In the genomic region with DNA sequence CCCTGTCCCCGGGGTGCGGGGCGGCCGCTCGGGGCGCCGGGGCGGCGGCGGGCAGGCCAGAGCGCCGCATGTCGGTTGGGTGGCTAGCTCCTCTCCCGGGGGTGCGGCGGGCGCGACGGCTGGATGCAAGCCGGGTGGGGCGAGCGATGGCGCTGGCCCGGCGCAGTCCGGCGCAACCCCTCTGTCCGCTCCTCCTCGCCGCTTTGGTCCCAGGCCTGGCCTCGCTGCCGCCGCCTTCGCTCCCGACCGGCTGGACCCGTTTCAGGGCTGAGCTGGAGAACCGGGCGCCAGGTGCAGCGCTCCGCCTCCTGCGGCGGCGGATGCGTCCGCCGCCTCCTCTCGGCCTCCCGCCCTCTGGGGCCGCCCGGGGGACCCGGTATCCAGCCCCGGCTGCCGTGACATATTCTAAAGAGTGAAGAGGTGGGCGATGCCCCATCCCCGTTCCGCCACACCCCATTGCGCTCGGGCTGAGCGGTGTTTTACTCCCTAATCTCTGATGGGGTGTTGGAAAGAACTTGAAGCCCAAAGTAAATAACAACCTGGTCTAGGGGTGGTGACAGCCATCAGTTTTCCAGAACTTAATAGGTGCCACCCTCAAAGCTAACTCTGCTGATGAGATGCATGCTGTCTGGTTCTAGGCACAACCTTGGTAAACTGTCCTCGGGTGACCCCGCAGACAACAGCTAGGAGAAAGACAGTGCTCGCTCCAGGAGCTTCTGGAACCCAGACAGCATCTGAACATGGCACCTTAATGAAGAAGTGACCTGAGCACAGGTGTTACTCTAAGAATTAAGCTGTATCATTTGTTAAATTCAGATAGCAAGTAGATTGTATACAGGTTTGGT, we compare ENCODE assay signal across 8 mouse cellular contexts. TPM values are rescaled to one million over a fixed set of nuclear protein-coding genes. Genes with fewer than 3 reads are reported as not detected.
DNase-seq lines count a peak whose midpoint lies in the region; ATAC-seq lines count a peak whose summit lies in the region.

A gene (minus strand): TSS at position 407 of the 845 bp plus-strand sequence.

- WGBS in embryonic facial prominence, embryonic 13.5 days, result 5% methylated on average over 21 of the region's 63 CpGs
- 3% methylated on average over 56 of the region's 63 CpGs for WGBS in heart, embryonic 10.5 days
- 1% methylated on average over 57 of the region's 63 CpGs for WGBS in midbrain, embryonic 16.5 days

- H3K4me2 ChIP-seq in embryonic facial prominence, embryonic 13.5 days, result peak within 1 kb of the TSS; percentile 99
- H3K4me2 ChIP-seq in midbrain, embryonic 16.5 days (ENCODE audit: low read length), result peak within 1 kb of the TSS; percentile 79

- H3K9ac ChIP-seq in embryonic facial prominence, embryonic 13.5 days, result peak within 1 kb of the TSS; percentile 74
- peak within 1 kb of the TSS; percentile 98 for H3K9ac ChIP-seq in midbrain, embryonic 16.5 days (ENCODE audit: low read depth, low read length)

- no peaks in the 10 kb centered on the region for H3K4me1 ChIP-seq in embryonic facial prominence, embryonic 13.5 days
- H3K4me1 ChIP-seq in heart, embryonic 10.5 days, result no peaks in the 10 kb centered on the region
- H3K4me1 ChIP-seq in midbrain, embryonic 16.5 days (ENCODE audit: control insufficient read depth, insufficient read depth, low read length), result peaks cover 21% of the 10 kb centered on the region

- peak in 1 of 2 experiments; percentile 55 for DNase-seq in layer of hippocampus, adult 18-20 months (ENCODE audit: low spot score in 2 of 2)
- DNase-seq in layer of hippocampus, adult 11-12 months (ENCODE audit: low spot score), result no peak
- DNase-seq in heart, embryonic 10.5 days (ENCODE audit: low spot score), result no peak
- peak; percentile 39 for DNase-seq in kidney, adult 9 months
- peak; percentile 19 for DNase-seq in liver
- DNase-seq in spleen, postnatal 10 days (ENCODE audit: low spot score in 2 of 2), result peak; percentile 44 to 45

- no peaks in the 10 kb centered on the region for H3K9me3 ChIP-seq in embryonic facial prominence, embryonic 13.5 days
- no peaks in the 10 kb centered on the region for H3K9me3 ChIP-seq in heart, embryonic 10.5 days
- no peaks in the 10 kb centered on the region for H3K9me3 ChIP-seq in midbrain, embryonic 16.5 days (replicated peaks; ENCODE audit: control insufficient read depth, low read length, poor library complexity, severe bottlenecking)

- H3K4me3 ChIP-seq in embryonic facial prominence, embryonic 13.5 days, result peak within 1 kb of the TSS; percentile 73
- peak within 1 kb of the TSS; percentile 85 for H3K4me3 ChIP-seq in heart, embryonic 10.5 days
- H3K4me3 ChIP-seq in midbrain, embryonic 16.5 days (ENCODE audit: low read depth, low read length), result peak within 1 kb of the TSS; percentile 89

- no peaks in the 10 kb centered on the region for H3K36me3 ChIP-seq in embryonic facial prominence, embryonic 13.5 days
- H3K36me3 ChIP-seq in heart, embryonic 10.5 days, result no peaks in the 10 kb centered on the region
- no peaks in the 10 kb centered on the region for H3K36me3 ChIP-seq in midbrain, embryonic 16.5 days (ENCODE audit: control insufficient read depth, insufficient read depth, low read length)

- peaks cover 41% of the 10 kb centered on the region for H3K27me3 ChIP-seq in embryonic facial prominence, embryonic 13.5 days
- H3K27me3 ChIP-seq in heart, embryonic 10.5 days (ENCODE audit: insufficient read depth, poor library complexity, severe bottlenecking), result peaks cover 25% of the 10 kb centered on the region
- H3K27me3 ChIP-seq in midbrain, embryonic 16.5 days (ENCODE audit: control insufficient read depth, insufficient read depth, low read depth, low read length), result no peaks in the 10 kb centered on the region

- peak; percentile 59 for ATAC-seq in embryonic facial prominence, embryonic 13.5 days (ENCODE audit: insufficient number of reproducible peaks, insufficient read depth, low FRiP score, low TSS enrichment, low read depth)
- peak; percentile 76 for ATAC-seq in midbrain, embryonic 16.5 days

- H3K27ac ChIP-seq in embryonic facial prominence, embryonic 13.5 days, result no peak within 1 kb of the TSS; the same call in 1 of the 2 replicates
- peak within 1 kb of the TSS; percentile 85 for H3K27ac ChIP-seq in heart, embryonic 10.5 days
- peak within 1 kb of the TSS; percentile 94 for H3K27ac ChIP-seq in midbrain, embryonic 16.5 days (ENCODE audit: low read length)

RNA-seq across cellular contexts. Expression of the gene that starts here (rescaled TPM):
- 10 to 100 TPM; 81.2 to 83.3 TPM for total RNA-seq in layer of hippocampus, adult 18-20 months (2021)
- polyA plus RNA-seq in embryonic facial prominence, embryonic 13.5 days (2015; fragmentation: Nextera tagmentation; extraction: Ambion mirVana), result 1.6 and 1.9 TPM in 2 replicates
- 2.0 and 2.2 TPM in 2 replicates for polyA plus RNA-seq in heart, embryonic 10.5 days (2016; fragmentation: Nextera tagmentation; extraction: Ambion mirVana)
- 12.1 and 12.3 TPM in 2 replicates for polyA plus RNA-seq in midbrain, embryonic 16.5 days (2015; fragmentation: Nextera tagmentation; extraction: Ambion mirVana)

Comparison
In these comparisons a context has a peak if more than half of its experiments do, and no peak if none do; other contexts are left out.
1. DNase-seq: peak in kidney, adult 9 months (single experiment), liver (single experiment) and spleen, postnatal 10 days (2 of 2); none in layer of hippocampus, adult 11-12 months (single experiment) and heart, embryonic 10.5 days (single experiment).
2. Peak in every context shown above with its lines, with median percentiles within 50 percentile points of each other: H3K4me3 ChIP-seq.